Mouse (Mus musculus) CH12.LX (cell line): ENCODE data around the gene Med29. TPM values are rescaled to one million over a fixed set of nuclear protein-coding genes. Genes with fewer than 3 reads are reported as not detected.

Experiments used
- DNase-seq: peaks from one replicate; pipeline ENCODE4 v3.0.0-alpha.2; 2013; ENCODE audit errors: extremely low read depth
- H3K27ac ChIP-seq: 2 replicates; pipeline ENCODE4 v1.5.1; 2012; ENCODE audit warnings: low read depth, mild to moderate bottlenecking, control low read depth, moderate library complexity; ENCODE audit not compliant: insufficient read depth
- H3K27me3 ChIP-seq: replicated peaks from 2 replicates; pipeline ENCODE3; 2012; ENCODE audit warnings: inconsistent platforms
- H3K36me3 ChIP-seq, 2 experiments: replicated peaks in 1 of 2; 2 replicates each; pipeline versions ENCODE3 to v1.6.1; 2012; ENCODE audit warnings: inconsistent platforms in 1 of 2, low read length in 1 of 2, mild to moderate bottlenecking in 1 of 2, mixed read lengths in 1 of 2, moderate library complexity in 1 of 2; ENCODE audit not compliant: control insufficient read depth in 1 of 2, insufficient read depth in 1 of 2
- H3K4me1 ChIP-seq, 2 experiments: 2 replicates each; pipeline ENCODE4 v1.6.1; 2012; ENCODE audit warnings: inconsistent platforms in 1 of 2, moderate library complexity in 1 of 2; ENCODE audit not compliant: insufficient read depth in 2 of 2, control insufficient read depth in 1 of 2
- H3K4me2 ChIP-seq: 2 replicates; pipeline ENCODE4 v1.6.1; 2012; ENCODE audit warnings: low read depth, mild to moderate bottlenecking, control low read depth; ENCODE audit not compliant: poor library complexity, insufficient read depth, severe bottlenecking
- H3K4me3 ChIP-seq, 3 experiments: fragments of 150-350 bp in 1 of 3; sonication (generic) in 1 of 3; replicated peaks in 1 of 3; 2 replicates each; pipeline versions ENCODE3 to v1.5.1; 2011 to 2012; ENCODE audit warnings: low read depth in 2 of 3, low read length in 2 of 3, mild to moderate bottlenecking in 2 of 3, moderate library complexity in 2 of 3, control low read depth in 1 of 3, improper control_type of control experiment in 1 of 3, inconsistent platforms in 1 of 3, mixed read lengths in 1 of 3; ENCODE audit not compliant: poor library complexity in 1 of 3
- H3K79me2 ChIP-seq: replicated peaks from 2 replicates; pipeline ENCODE4 v1.6.1; 2012; ENCODE audit warnings: mild to moderate bottlenecking, moderate library complexity; ENCODE audit not compliant: control insufficient read depth, poor library complexity, insufficient read depth, severe bottlenecking; ENCODE audit errors: extremely low read depth
- H3K9ac ChIP-seq: 2 replicates; pipeline ENCODE4 v1.6.1; 2012; ENCODE audit warnings: low read depth, mild to moderate bottlenecking, control low read depth, moderate library complexity; ENCODE audit not compliant: insufficient read depth
- H3K9me3 ChIP-seq: replicated peaks from 2 replicates; pipeline ENCODE3; 2012; ENCODE audit warnings: low read length, inconsistent platforms, mixed read lengths
- BHLHE40 ChIP-seq: IDR thresholded peaks from 2 replicates; pipeline ENCODE4 v1.6.1; 2011; ENCODE audit warnings: mild to moderate bottlenecking, low read depth, low read length, improper control_type of control experiment
- CHD2 ChIP-seq: IDR thresholded peaks from 2 replicates; pipeline ENCODE4 v1.6.1; 2011; ENCODE audit warnings: low read length, improper control_type of control experiment
- CTCF ChIP-seq, 2 experiments: IDR thresholded peaks in 1 of 2; conservative IDR thresholded peaks in 1 of 2; 2 replicates each; pipeline ENCODE4 v1.5.1; 2011 to 2012; ENCODE audit warnings: low read depth in 2 of 2, low read length in 2 of 2, improper control_type of control experiment in 1 of 2, inconsistent platforms in 1 of 2, mild to moderate bottlenecking in 1 of 2, moderate library complexity in 1 of 2
- E2F4 ChIP-seq: IDR thresholded peaks from 2 replicates; pipeline ENCODE4 v1.6.1; 2011; ENCODE audit warnings: low read depth, low read length, improper control_type of control experiment; ENCODE audit not compliant: insufficient replicate concordance
- ETS1 ChIP-seq: conservative IDR thresholded peaks from 2 replicates; pipeline ENCODE4 v1.6.1; 2012; ENCODE audit warnings: low read depth, mild to moderate bottlenecking, inconsistent platforms, low read length, improper control_type of control experiment, moderate library complexity
- GABPA ChIP-seq: IDR thresholded peaks from 2 replicates; pipeline ENCODE4 v1.6.1; 2012; ENCODE audit warnings: low read depth, low read length, improper control_type of control experiment, inconsistent platforms; ENCODE audit not compliant: insufficient replicate concordance
- IRF4 ChIP-seq: IDR thresholded peaks from 2 replicates; pipeline ENCODE4 v1.6.1; 2014; ENCODE audit warnings: low read depth, mild to moderate bottlenecking, inconsistent platforms, low read length, improper control_type of control experiment
- JUND ChIP-seq: conservative IDR thresholded peaks from 2 replicates; pipeline ENCODE4 v1.6.1; 2011; ENCODE audit warnings: low read depth, low read length, improper control_type of control experiment
- MAFK ChIP-seq: IDR thresholded peaks from 2 replicates; pipeline ENCODE4 v1.6.1; 2011; ENCODE audit warnings: low read length, improper control_type of control experiment; ENCODE audit not compliant: insufficient replicate concordance
- MAX ChIP-seq: IDR thresholded peaks from 2 replicates; pipeline ENCODE4 v1.6.1; 2011; ENCODE audit warnings: low read length, improper control_type of control experiment
- NELFE ChIP-seq: IDR thresholded peaks from 2 replicates; pipeline ENCODE4 v1.6.1; 2011; ENCODE audit warnings: low read depth, low read length, improper control_type of control experiment
- NRF1 ChIP-seq: IDR thresholded peaks from 2 replicates; pipeline ENCODE4 v1.6.1; 2014; ENCODE audit warnings: low read depth, mild to moderate bottlenecking, inconsistent platforms, low read length, improper control_type of control experiment, moderate library complexity
- PAX5 ChIP-seq: IDR thresholded peaks from 2 replicates; pipeline ENCODE4 v1.6.1; 2012; ENCODE audit warnings: low read length, inconsistent platforms, mixed read lengths
- RAD21 ChIP-seq: IDR thresholded peaks from 2 replicates; pipeline ENCODE4 v1.6.1; 2011; ENCODE audit warnings: low read depth, mild to moderate bottlenecking, low read length, improper control_type of control experiment, moderate library complexity
- RCOR1 ChIP-seq: conservative IDR thresholded peaks from 2 replicates; pipeline ENCODE4 v1.6.1; 2012; ENCODE audit warnings: low read depth, mild to moderate bottlenecking, inconsistent platforms, low read length, improper control_type of control experiment
- SIN3A ChIP-seq: IDR thresholded peaks from 2 replicates; pipeline ENCODE4 v1.6.1; 2012; ENCODE audit warnings: low read length, improper control_type of control experiment, inconsistent platforms
- SMC3 ChIP-seq: IDR thresholded peaks from 2 replicates; pipeline ENCODE4 v1.6.1; 2011; ENCODE audit warnings: low read depth, low read length, improper control_type of control experiment
- TBP ChIP-seq: conservative IDR thresholded peaks from 2 replicates; pipeline ENCODE4 v1.6.1; 2011; ENCODE audit warnings: low read depth, low read length, improper control_type of control experiment
- USF1 ChIP-seq: IDR thresholded peaks from 2 replicates; pipeline ENCODE4 v1.6.1; 2014; ENCODE audit warnings: low read depth, mild to moderate bottlenecking, inconsistent platforms, low read length, improper control_type of control experiment
- USF2 ChIP-seq: conservative IDR thresholded peaks from 2 replicates; pipeline ENCODE4 v1.6.1; 2011; ENCODE audit warnings: low read depth, low read length, improper control_type of control experiment
- ZC3H11A ChIP-seq: IDR thresholded peaks from 2 replicates; pipeline ENCODE4 v1.6.1; 2012; ENCODE audit warnings: low read depth, mild to moderate bottlenecking, inconsistent platforms, low read length, improper control_type of control experiment
- ZKSCAN1 ChIP-seq: IDR thresholded peaks from 2 replicates; pipeline ENCODE4 v1.6.1; 2012; ENCODE audit warnings: low read depth, inconsistent platforms, low read length, improper control_type of control experiment, borderline replicate concordance
- ZMIZ1 ChIP-seq: IDR thresholded peaks from 2 replicates; pipeline ENCODE4 v1.6.1; 2012; ENCODE audit warnings: low read depth, mild to moderate bottlenecking, inconsistent platforms, low read length, improper control_type of control experiment
- dilution Hi-C: fragments of 300-500 bp; cut with MboI; formaldehyde crosslinking; loops from 2 replicates; pipeline ENCODE4 v1.14.3; 2020; ENCODE audit warnings: low sequenced_read_pairs; ENCODE audit not compliant: extremely low pct_unique_long_range_greater_than_20kb, extremely low pct_ligation_motif_present
- in situ Hi-C: fragments of 300-500 bp; cut with MboI; formaldehyde crosslinking; loops from 3 replicates; pipeline ENCODE4 v1.14.3; 2019; ENCODE audit warnings: low sequenced_read_pairs, low pct_ligation_motif_present, low pct_unique_long_range_greater_than_20kb, mixed read lengths
- polyA plus RNA-seq: library from polyadenylated mRNA; unstranded; fragments of >175 nt; gene quantifications from 2 replicates; pipeline ENCODE4 v1.2.1, GENCODE M21; 2012; ENCODE audit warnings: low read depth; ENCODE audit not compliant: insufficient read length
- total RNA-seq, 2 experiments: library from RNA; depleted of rRNA; stranded (reverse); fragments of 300-350 nt in 1 of 2; fragments of >200 nt in 1 of 2; gene quantifications; 2 replicates each; pipeline ENCODE4 v1.2.3; 2012 to 2014

Gene Med29
- total and polyA plus RNA-seq, 3 experiments: 19.8 to 26.9 (median 23.5) TPM

DNA sequence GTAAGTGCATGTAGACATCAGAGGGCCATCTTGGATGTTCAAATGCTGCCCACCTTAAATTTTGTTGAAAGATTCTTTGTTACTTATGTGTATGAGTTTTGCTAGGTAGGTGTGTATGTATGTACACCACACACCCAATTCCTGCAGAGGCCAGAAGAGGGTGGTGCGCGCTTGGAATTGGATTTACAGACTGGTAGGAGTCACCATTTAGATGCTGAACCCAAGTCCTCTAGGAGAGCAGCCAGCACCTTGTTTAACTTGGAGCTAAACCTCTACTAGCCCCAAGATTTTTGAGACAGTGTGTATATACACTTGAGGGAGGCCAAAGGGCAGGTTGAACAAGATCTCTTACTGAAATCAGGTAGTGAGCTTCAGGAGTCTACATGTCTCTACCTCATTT is 39.2 kb downstream of the Med29 start:
- Histone ChIP-seq H3K9me3 (no peaks in the 10 kb centered on the region), H3K4me3 (no peak overlapping the region), H3K9ac (no peak overlapping the region), H3K4me2 (no peak overlapping the region), H3K27ac (no peak overlapping the region), H3K36me3 (peaks cover 31 to 38% of the 10 kb centered on the region in 2 experiments), H3K4me1 (peaks cover 12 to 36% of the 10 kb centered on the region in 2 experiments), H3K79me2 (peaks cover 17% of the 10 kb centered on the region), H3K27me3 (no peaks in the 10 kb centered on the region)
- DNase-seq: no peak
- dilution Hi-C loops: no loop called here
- in situ Hi-C loops: no loop called here
- TF ChIP-seq TBP (no peak), ZMIZ1 (no peak), RAD21 (no peak), NRF1 (no peak)

DNA sequence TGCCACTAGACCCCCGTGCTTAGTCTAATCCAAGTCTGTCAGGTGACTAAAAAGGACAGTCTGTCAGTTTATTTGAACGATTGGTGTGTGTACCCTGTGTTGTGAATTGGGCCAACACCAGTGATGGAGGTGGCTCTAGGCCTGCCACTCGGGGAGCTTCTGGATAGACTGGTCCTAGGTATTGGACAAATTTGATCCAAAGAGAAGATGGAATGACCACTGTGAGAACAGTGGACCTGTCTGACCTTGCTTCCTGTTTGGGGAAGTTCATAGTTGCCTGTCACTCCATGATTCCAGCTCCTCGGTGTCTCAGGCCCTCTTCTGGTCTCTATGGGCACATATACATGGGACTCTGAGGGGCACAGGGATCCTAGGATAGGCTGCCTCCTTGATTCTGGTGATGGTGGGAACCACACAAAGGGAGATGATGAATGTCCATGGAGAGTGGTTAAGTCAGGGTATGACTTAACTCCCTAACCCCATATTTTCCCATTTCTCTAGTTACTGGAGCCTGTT is 40.8 kb downstream of the Med29 start:
- Histone ChIP-seq H3K4me1 (peaks cover 12 to 36% of the 10 kb centered on the region in 2 experiments), H3K9ac (peak overlapping the region; percentile 99), H3K36me3 (peaks cover 31 to 37% of the 10 kb centered on the region in 2 experiments), H3K27me3 (no peaks in the 10 kb centered on the region), H3K4me2 (peak overlapping the region; percentile 85), H3K79me2 (peaks cover 17% of the 10 kb centered on the region), H3K27ac (no peak overlapping the region; the same call in 1 of the 2 replicates), H3K4me3 (peak overlapping the region; percentile 70 to 99 (median 72)), H3K9me3 (no peaks in the 10 kb centered on the region)
- no peak for DNase-seq
- no peak for TF ChIP-seq E2F4
- TF ChIP-seq CTCF (conservative IDR thresholded peaks at IDR 0.05 in 1 of 2, IDR thresholded peaks at IDR 0.05 in 1 of 2; ENCODE audit: low read depth in 2 of 2, low read length in 2 of 2): no peak
- TF ChIP-seq ZKSCAN1: no peak
- dilution Hi-C loops (no loop called here), in situ Hi-C loops (no loop called here)

- H3K79me2 ChIP-seq: peaks cover 17% of the 10 kb centered on the region
- peak within 1 kb of the TSS; percentile 70 to 99 (median 80) for H3K4me3 ChIP-seq
- dilution Hi-C loops: no loop called here
- no peaks in the 10 kb centered on the region for H3K27me3 ChIP-seq
- H3K36me3 ChIP-seq: peaks cover 31 to 36% of the 10 kb centered on the region in 2 experiments
- in situ Hi-C loops: no loop called here
- peak within 1 kb of the TSS; percentile 70 for H3K27ac ChIP-seq
- peak; percentile 97 for DNase-seq
- peaks cover 12 to 36% of the 10 kb centered on the region in 2 experiments for H3K4me1 ChIP-seq
- H3K9ac ChIP-seq: peak within 1 kb of the TSS; percentile 99
- H3K4me2 ChIP-seq: peak within 1 kb of the TSS; percentile 85
- no peaks in the 10 kb centered on the region for H3K9me3 ChIP-seq
- peak; percentile 36; the same call in 1 of the 2 replicates for TF ChIP-seq GABPA
- no peak for TF ChIP-seq USF1
- TF ChIP-seq PAX5: no peak
- no peak for TF ChIP-seq ZKSCAN1
- TF ChIP-seq SMC3: no peak
- TF ChIP-seq ZC3H11A: no peak
- no peak; the same call in 1 of the 2 replicates for TF ChIP-seq RCOR1
- 0 out of 2 replicates have a peak, but pooled peaks have one; percentile 4 for TF ChIP-seq BHLHE40
- peak; percentile 93 for TF ChIP-seq NELFE
- no peak; the same call in 1 of the 2 replicates for TF ChIP-seq SIN3A
- peak; percentile 47 for TF ChIP-seq IRF4
- no peak for TF ChIP-seq JUND
- TF ChIP-seq MAX: peak; percentile 69; the same call in 1 of the 2 replicates
- TF ChIP-seq USF2: no peak
- peak; percentile 58; the same call in 1 of the 2 replicates for TF ChIP-seq CHD2
- peak; percentile 26; the same call in 1 of the 2 replicates for TF ChIP-seq ETS1
- no peak for TF ChIP-seq MAFK
- peak; percentile 85; the same call in 1 of the 2 replicates for TF ChIP-seq E2F4
Observed at GRCm38 (mm10) chr7:28350155-28350883, 42.2 kb downstream of the Med29 start, which contains the start of gene Rps16. Rps16 (plus strand) TSS chr7:28350652.
